Mouse (Mus musculus) liver, embryonic 13.5 days (tissue): ENCODE results near the gene Il34. TPM values are rescaled to one million over a fixed set of nuclear protein-coding genes. Genes with fewer than 3 reads are reported as not detected.

Experiments used
- ATAC-seq: fragments of 200-750 bp; cut with Nextera tagmentation; 2 replicates; pipeline ENCODE4 v1.8.0; 2017; ENCODE audit warnings: low read depth, mild to moderate bottlenecking, moderate number of reproducible peaks, moderate library complexity
- DNase-seq: peaks from one replicate; pipeline ENCODE4 v3.0.0; 2022
- H3K27ac ChIP-seq: fragments of 300-500 bp; sonication (generic); 2 replicates; pipeline ENCODE4 v1.5.1; 2015; ENCODE audit warnings: moderate library complexity, mild to moderate bottlenecking, inconsistent platforms
- H3K27me3 ChIP-seq: fragments of 300-500 bp; sonication (generic); 2 replicates; pipeline ENCODE4 v1.6.1; 2015; ENCODE audit warnings: mild to moderate bottlenecking, inconsistent platforms
- H3K36me3 ChIP-seq: fragments of 300-500 bp; sonication (generic); 2 replicates; pipeline ENCODE4 v1.6.1; 2015; ENCODE audit warnings: mild to moderate bottlenecking, inconsistent platforms
- H3K4me1 ChIP-seq: fragments of 300-500 bp; sonication (generic); replicated peaks from 2 replicates; pipeline ENCODE4 v1.6.1; 2015; ENCODE audit warnings: inconsistent platforms
- H3K4me2 ChIP-seq: fragments of 300-500 bp; sonication (generic); 2 replicates; pipeline ENCODE4 v1.6.1; 2015; ENCODE audit warnings: inconsistent platforms, mild to moderate bottlenecking, moderate library complexity
- H3K4me3 ChIP-seq: fragments of 300-500 bp; sonication (generic); replicated peaks from 2 replicates; pipeline ENCODE4 v1.5.1; 2015; ENCODE audit warnings: mild to moderate bottlenecking, inconsistent platforms
- H3K9ac ChIP-seq: fragments of 300-500 bp; sonication (generic); 2 replicates; pipeline ENCODE4 v1.6.1; 2015; ENCODE audit warnings: mild to moderate bottlenecking, inconsistent platforms
- H3K9me3 ChIP-seq: fragments of 300-500 bp; sonication (generic); replicated peaks from 2 replicates; pipeline ENCODE4 v1.6.1; 2016; ENCODE audit warnings: inconsistent platforms
- WGBS: fragments of 180-500 bp; shearing (Covaris S2); methylation state at CpG from one replicate; pipeline ENCODE4 v1.1.7; 2015; ENCODE audit not compliant: insufficient replicate concordance; 5-methylcytosine and 5-hydroxymethylcytosine counted together
- polyA plus RNA-seq: library from polyadenylated mRNA; unstranded; fragments of >200 nt; fragmentation: Nextera tagmentation; extraction: Ambion mirVana; gene quantifications from 2 replicates; pipeline ENCODE4 v1.2.1, GENCODE M21; 2015

The Il34 gene
- polyA plus RNA-seq, 1 experiment from 2014 or later = 0.06 TPM

GRCm38 (mm10) chr8:110705391-110706287 is 100.1 kb downstream of the Il34 start:
- ATAC-seq = 0 out of 2 replicates have a peak, but pooled peaks have one; percentile 38
- H3K9ac ChIP-seq = no peak overlapping the region
- H3K27ac ChIP-seq = peak overlapping the region; percentile 34
- no peaks in the 10 kb centered on the region for H3K27me3 ChIP-seq
- 51% methylated on average over 14 of the region's 14 CpGs for WGBS
- DNase-seq = no peak
- no peaks in the 10 kb centered on the region for H3K4me1 ChIP-seq
- H3K4me2 ChIP-seq = no peak overlapping the region
- no peak overlapping the region for H3K4me3 ChIP-seq
- no peaks in the 10 kb centered on the region for H3K9me3 ChIP-seq
- H3K36me3 ChIP-seq = peaks cover 27% of the 10 kb centered on the region

GRCm38 (mm10) chr8:110704103-110704502 is 101.6 kb downstream of the Il34 start:
- Histone ChIP-seq H3K27ac (no peak overlapping the region), H3K9ac (no peak overlapping the region)
- 80% methylated on average over 3 of the region's 3 CpGs for WGBS

GRCm38 (mm10) chr8:110703460-110704061 is 102.2 kb downstream of the Il34 start:
- H3K9me3 ChIP-seq = no peaks in the 10 kb centered on the region
- no peak for DNase-seq
- no peak overlapping the region for H3K9ac ChIP-seq
- H3K4me3 ChIP-seq = no peak overlapping the region
- H3K27me3 ChIP-seq = no peaks in the 10 kb centered on the region
- H3K4me1 ChIP-seq = no peaks in the 10 kb centered on the region
- no peak overlapping the region for H3K4me2 ChIP-seq
- no peak overlapping the region for H3K27ac ChIP-seq
- WGBS = 75% methylated on average over 9 of the region's 9 CpGs
- H3K36me3 ChIP-seq = peaks cover 25% of the 10 kb centered on the region
- no peak for ATAC-seq

More at GRCm38 (mm10) chr8:110704103-110704502, 101.6 kb downstream of the Il34 start:
- H3K4me2 ChIP-seq = no peak overlapping the region
- H3K27me3 ChIP-seq = no peaks in the 10 kb centered on the region
- peaks cover 25% of the 10 kb centered on the region for H3K36me3 ChIP-seq
- DNase-seq (no peak), ATAC-seq (no peak)
- H3K4me1 ChIP-seq = no peaks in the 10 kb centered on the region
- H3K9me3 ChIP-seq = no peaks in the 10 kb centered on the region
- H3K4me3 ChIP-seq = no peak overlapping the region

GRCm38 (mm10) chr8:110702636-110703459 is 102.9 kb downstream of the Il34 start:
- WGBS = 72% methylated on average over 9 of the region's 9 CpGs
- DNase-seq (no peak), ATAC-seq (no peak)
- H3K4me1 ChIP-seq = no peaks in the 10 kb centered on the region
- H3K36me3 ChIP-seq = peaks cover 23% of the 10 kb centered on the region
- no peaks in the 10 kb centered on the region for H3K27me3 ChIP-seq
- H3K9me3 ChIP-seq = no peaks in the 10 kb centered on the region
- no peak overlapping the region for H3K9ac ChIP-seq
- no peak overlapping the region for H3K27ac ChIP-seq
- no peak overlapping the region for H3K4me3 ChIP-seq
- no peak overlapping the region for H3K4me2 ChIP-seq

GRCm38 (mm10) chr8:110700561-110700960 is 105.2 kb downstream of the Il34 start:
- Histone ChIP-seq H3K27ac (no peak overlapping the region), H3K36me3 (peaks cover 39% of the 10 kb centered on the region), H3K4me2 (no peak overlapping the region), H3K9me3 (no peaks in the 10 kb centered on the region), H3K4me3 (no peak overlapping the region), H3K9ac (no peak overlapping the region), H3K4me1 (no peaks in the 10 kb centered on the region), H3K27me3 (no peaks in the 10 kb centered on the region)
- 76% methylated on average over 2 of the region's 2 CpGs for WGBS
- ATAC-seq (no peak), DNase-seq (no peak)

- no peak for DNase-seq
- H3K9ac ChIP-seq = no peak overlapping the region
- no peak overlapping the region for H3K4me3 ChIP-seq
- no peaks in the 10 kb centered on the region for H3K27me3 ChIP-seq
- H3K9me3 ChIP-seq = no peaks in the 10 kb centered on the region
- no peaks in the 10 kb centered on the region for H3K4me1 ChIP-seq
- H3K4me2 ChIP-seq = no peak overlapping the region
- ATAC-seq = no peak
- H3K36me3 ChIP-seq = peaks cover 37% of the 10 kb centered on the region
- 75% methylated on average over 7 of the region's 7 CpGs for WGBS
- H3K27ac ChIP-seq = no peak overlapping the region
Observed at GRCm38 (mm10) chr8:110699501-110699900, 106.2 kb downstream of the Il34 start.

- H3K4me2 ChIP-seq = no peak overlapping the region
- no peak overlapping the region for H3K9ac ChIP-seq
- no peak overlapping the region for H3K27ac ChIP-seq
- H3K4me1 ChIP-seq = no peaks in the 10 kb centered on the region
- 50% methylated on average over 1 of the region's 1 CpGs for WGBS
- H3K9me3 ChIP-seq = no peaks in the 10 kb centered on the region
- no peak overlapping the region for H3K4me3 ChIP-seq
- peaks cover 44% of the 10 kb centered on the region for H3K36me3 ChIP-seq
- DNase-seq = no peak
- H3K27me3 ChIP-seq = no peaks in the 10 kb centered on the region
- ATAC-seq = no peak
Observed at GRCm38 (mm10) chr8:110698098-110698497, 107.6 kb downstream of the Il34 start.

GRCm38 (mm10) chr8:110697571-110697970 is 108.2 kb downstream of the Il34 start:
- Histone ChIP-seq H3K36me3 (peaks cover 44% of the 10 kb centered on the region), H3K9me3 (no peaks in the 10 kb centered on the region), H3K4me2 (no peak overlapping the region), H3K27me3 (no peaks in the 10 kb centered on the region), H3K9ac (no peak overlapping the region), H3K27ac (no peak overlapping the region), H3K4me3 (no peak overlapping the region), H3K4me1 (no peaks in the 10 kb centered on the region)
- no peak for DNase-seq
- WGBS = 80% methylated on average over 5 of the region's 5 CpGs
- no peak for ATAC-seq

- no peak overlapping the region for H3K4me2 ChIP-seq
- ATAC-seq (no peak), DNase-seq (no peak)
- H3K27me3 ChIP-seq = no peaks in the 10 kb centered on the region
- no peak overlapping the region for H3K27ac ChIP-seq
- no peak overlapping the region for H3K9ac ChIP-seq
- H3K9me3 ChIP-seq = no peaks in the 10 kb centered on the region
- H3K36me3 ChIP-seq = peaks cover 46% of the 10 kb centered on the region
- 0 out of 2 replicates have a peak, but pooled peaks cover under 1% of the 10 kb centered on the region for H3K4me1 ChIP-seq
- H3K4me3 ChIP-seq = no peak overlapping the region
- 73% methylated on average over 4 of the region's 4 CpGs for WGBS
Observed at GRCm38 (mm10) chr8:110696051-110696450, 109.7 kb downstream of the Il34 start.

- no peak overlapping the region for H3K4me2 ChIP-seq
- 0 out of 2 replicates have a peak, but pooled peaks cover 3% of the 10 kb centered on the region for H3K4me1 ChIP-seq
- peaks cover 51% of the 10 kb centered on the region for H3K36me3 ChIP-seq
- ATAC-seq (no peak), DNase-seq (no peak)
- no peak overlapping the region for H3K4me3 ChIP-seq
- no peaks in the 10 kb centered on the region for H3K9me3 ChIP-seq
- no peak overlapping the region for H3K9ac ChIP-seq
- 90% methylated on average over 5 of the region's 5 CpGs for WGBS
- H3K27ac ChIP-seq = no peak overlapping the region
- H3K27me3 ChIP-seq = no peaks in the 10 kb centered on the region
Observed at GRCm38 (mm10) chr8:110695431-110695830, 110.3 kb downstream of the Il34 start.

- 77% methylated on average over 4 of the region's 4 CpGs for WGBS
- peaks cover 53% of the 10 kb centered on the region for H3K36me3 ChIP-seq
- H3K27ac ChIP-seq = no peak overlapping the region
Observed at GRCm38 (mm10) chr8:110694826-110695225, 110.9 kb downstream of the Il34 start.

More at GRCm38 (mm10) chr8:110694826-110695225, 110.9 kb downstream of the Il34 start:
- Histone ChIP-seq H3K9me3 (no peaks in the 10 kb centered on the region), H3K9ac (no peak overlapping the region), H3K4me1 (0 out of 2 replicates have a peak, but pooled peaks cover 3% of the 10 kb centered on the region), H3K4me3 (no peak overlapping the region), H3K27me3 (no peaks in the 10 kb centered on the region), H3K4me2 (no peak overlapping the region)
- ATAC-seq = no peak
- no peak for DNase-seq
